Mouse (Mus musculus) urinary bladder, adult 2 months (tissue): Measurements from ENCODE around the gene Atp4b. TPM values are rescaled to one million over a fixed set of nuclear protein-coding genes. Genes with fewer than 3 reads are reported as not detected.
"Not testable (repeated sequence)": the region's sequence is repeated elsewhere in the genome, so short reads cannot be mapped to it uniquely, and the experiment has no call there.

Source experiments
- DNase-seq: peaks from one replicate; pipeline ENCODE4 v3.0.0; 2022; ENCODE audit warnings: low spot score
- polyA plus RNA-seq: library from polyadenylated mRNA; depleted of rRNA; stranded (reverse); fragments of >200 nt; gene quantifications from 2 replicates; pipeline ENCODE4 v1.2.3, GENCODE M21; 2012

The Atp4b gene
- polyA plus RNA-seq, 1 experiment: not detected

GRCm38 (mm10) chr8:13382999-13383398 is 13.6 kb downstream of the Atp4b start:
- DNase-seq: no peak

- no peak for DNase-seq
These were observed 14.1 kb downstream of the Atp4b start for GRCm38 (mm10) chr8:13382536-13382935.

- no peak for DNase-seq
These were observed 15.0 kb downstream of the Atp4b start for GRCm38 (mm10) chr8:13381630-13382029.

- DNase-seq: no peak
These were observed 23.4 kb downstream of the Atp4b start for GRCm38 (mm10) chr8:13373151-13373662.

- DNase-seq: no peak
These were observed 34.8 kb downstream of the Atp4b start for GRCm38 (mm10) chr8:13361865-13362264.

GRCm38 (mm10) chr8:13360213-13360612 is 36.4 kb downstream of the Atp4b start:
- no peak for DNase-seq

- no peak for DNase-seq
These were observed 39.9 kb downstream of the Atp4b start for GRCm38 (mm10) chr8:13356681-13357080.

GRCm38 (mm10) chr8:13356221-13356620 is 40.4 kb downstream of the Atp4b start:
- no peak for DNase-seq

GRCm38 (mm10) chr8:13353883-13354282 is 42.7 kb downstream of the Atp4b start:
- DNase-seq: no peak

GRCm38 (mm10) chr8:13353155-13353833 is 43.3 kb downstream of the Atp4b start:
- no peak for DNase-seq

- DNase-seq: no peak
These were observed 44.0 kb downstream of the Atp4b start for GRCm38 (mm10) chr8:13352601-13353000.

- DNase-seq: no peak
These were observed 45.0 kb downstream of the Atp4b start for GRCm38 (mm10) chr8:13351593-13351992.

GRCm38 (mm10) chr8:13350052-13350451 is 46.6 kb downstream of the Atp4b start:
- DNase-seq: no peak

- no peak for DNase-seq
These were observed 53.5 kb downstream of the Atp4b start for GRCm38 (mm10) chr8:13343134-13343533.

GRCm38 (mm10) chr8:13342340-13342739 is 54.3 kb downstream of the Atp4b start:
- no peak for DNase-seq

- DNase-seq: no peak
These were observed 56.0 kb downstream of the Atp4b start for GRCm38 (mm10) chr8:13340650-13341049.

- DNase-seq: no peak
These were observed 57.0 kb downstream of the Atp4b start for GRCm38 (mm10) chr8:13339646-13339990.

- DNase-seq: peak; percentile 44
These were observed 57.6 kb downstream of the Atp4b start for GRCm38 (mm10) chr8:13338901-13339645.

GRCm38 (mm10) chr8:13338255-13338860 is 58.3 kb downstream of the Atp4b start, which contains the start of gene Tfdp1:
Gene Tfdp1, plus strand, starts transcription at chr8:13338751.
- DNase-seq: peak; percentile 60

GRCm38 (mm10) chr8:13337678-13338077 is 58.9 kb downstream of the Atp4b start:
- DNase-seq: no peak

- DNase-seq: not testable (repeated sequence)
These were observed 59.4 kb downstream of the Atp4b start for GRCm38 (mm10) chr8:13337245-13337644.
